Mouse (Mus musculus): Measurements from ENCODE around the gene Ube2d2b.

DNA sequence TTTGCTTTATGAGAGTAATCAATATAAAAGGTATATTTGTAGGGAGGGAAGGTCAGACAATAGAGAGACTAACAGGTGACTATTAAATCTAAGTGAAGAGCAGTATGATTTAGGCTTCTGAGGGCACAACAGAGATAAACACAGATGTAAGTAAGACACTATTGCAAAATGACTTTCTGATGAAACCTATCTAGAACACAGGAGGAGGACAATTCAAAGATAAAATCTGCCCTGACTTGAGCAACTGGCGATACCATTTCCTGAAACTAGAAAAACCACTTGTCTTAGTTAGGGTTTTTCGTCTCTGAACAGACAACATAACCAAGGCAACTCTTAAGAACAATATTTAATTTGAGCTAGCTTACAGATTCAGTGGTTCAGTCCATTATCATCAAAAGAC lies 25.6 kb downstream of the Ube2d2b start:
- TF ChIP-seq CTCF (IDR thresholded peaks at IDR 0.05; ENCODE audit: low read depth) (no peak), EP300 (IDR thresholded peaks at IDR 0.05; ENCODE audit: low read depth) (no peak)
